Mouse (Mus musculus) lung, adult 2 months (tissue): Measurements from ENCODE around the gene Adcy10. TPM values are rescaled to one million over a fixed set of nuclear protein-coding genes. Genes with fewer than 3 reads are reported as not detected.

Source experiments
- DNase-seq: peaks from one replicate; pipeline ENCODE4 v3.0.0; 2022
- H3K4me1 ChIP-seq: fragments of 200-500 bp; 2 replicates; pipeline ENCODE4 v1.6.1; 2011; ENCODE audit warnings: low read length; ENCODE audit not compliant: control insufficient read depth, insufficient read depth
- H3K4me3 ChIP-seq: fragments of 200-500 bp; replicated peaks from 2 replicates; pipeline ENCODE3; 2011; ENCODE audit warnings: low read depth, mild to moderate bottlenecking, control low read depth, low read length; ENCODE audit errors: extremely low read depth
- CTCF ChIP-seq: fragments of 200-500 bp; IDR thresholded peaks from 2 replicates; pipeline ENCODE4 v1.5.1; 2011; ENCODE audit warnings: mild to moderate bottlenecking, low read length, control low read depth; ENCODE audit not compliant: insufficient read depth
- POLR2A ChIP-seq: fragments of 200-500 bp; IDR thresholded peaks from 2 replicates; pipeline ENCODE4 v1.6.1; 2011; ENCODE audit warnings: low read depth, mild to moderate bottlenecking, control low read depth, low read length, borderline replicate concordance; ENCODE audit errors: extremely low read depth
- WGBS: fragments of 180-500 bp; shearing (Covaris S2); methylation state at CpG from one replicate; pipeline ENCODE4 v1.1.7; 2018; 5-methylcytosine and 5-hydroxymethylcytosine counted together
- polyA plus RNA-seq: library from polyadenylated mRNA; depleted of rRNA; stranded (reverse); fragments of >200 nt; gene quantifications from 2 replicates; pipeline ENCODE4 v1.2.3, GENCODE M21; 2012

The Adcy10 gene
- polyA plus RNA-seq, 1 experiment: 0.14 TPM

GRCm38 (mm10) chr1:165506303-165506702 is 21.3 kb downstream of the Adcy10 start:
- 80% methylated on average over 6 of the region's 6 CpGs for WGBS
- no peak for DNase-seq
- no peak overlapping the region for H3K4me3 ChIP-seq
- no peak for TF ChIP-seq CTCF
- no peak for TF ChIP-seq POLR2A
- H3K4me1 ChIP-seq: peaks cover 5% of the 10 kb centered on the region; the same call in 1 of the 2 replicates

- DNase-seq: no peak
- no peak overlapping the region for H3K4me3 ChIP-seq
- 61% methylated on average over 6 of the region's 6 CpGs for WGBS
- no peaks in the 10 kb centered on the region for H3K4me1 ChIP-seq
- TF ChIP-seq CTCF (no peak), POLR2A (no peak)
Measured at GRCm38 (mm10) chr1:165510161-165510560, 25.2 kb downstream of the Adcy10 start.

- WGBS: 88% methylated on average over 7 of the region's 7 CpGs
- no peak overlapping the region for H3K4me3 ChIP-seq
Measured at GRCm38 (mm10) chr1:165520716-165521115, 35.7 kb downstream of the Adcy10 start.

GRCm38 (mm10) chr1:165536079-165536675 is 51.2 kb downstream of the Adcy10 start:
- Histone ChIP-seq H3K4me1 (no peaks in the 10 kb centered on the region), H3K4me3 (no peak overlapping the region)
- WGBS: 77% methylated on average over 12 of the region's 12 CpGs
- TF ChIP-seq CTCF: no peak
- TF ChIP-seq POLR2A: no peak
- DNase-seq: no peak

More at GRCm38 (mm10) chr1:165520716-165521115, 35.7 kb downstream of the Adcy10 start:
- DNase-seq: no peak
- H3K4me1 ChIP-seq: no peaks in the 10 kb centered on the region
- no peak for TF ChIP-seq POLR2A
- no peak for TF ChIP-seq CTCF

- 63% methylated on average over 5 of the region's 5 CpGs for WGBS
- TF ChIP-seq CTCF (no peak), POLR2A (no peak)
- Histone ChIP-seq H3K4me3 (no peak overlapping the region), H3K4me1 (no peaks in the 10 kb centered on the region)
- no peak for DNase-seq
Measured at GRCm38 (mm10) chr1:165537241-165537807, 52.3 kb downstream of the Adcy10 start.

- TF ChIP-seq CTCF (no peak), POLR2A (no peak)
- WGBS: 23% methylated on average over 2 of the region's 2 CpGs
- Histone ChIP-seq H3K4me3 (no peak overlapping the region), H3K4me1 (peaks cover 2% of the 10 kb centered on the region; the same call in 1 of the 2 replicates)
- DNase-seq: no peak
Measured at GRCm38 (mm10) chr1:165556711-165557110, 71.7 kb downstream of the Adcy10 start.

- Histone ChIP-seq H3K4me3 (no peak overlapping the region), H3K4me1 (peaks cover 2% of the 10 kb centered on the region; the same call in 1 of the 2 replicates)
- 81% methylated on average over 9 of the region's 9 CpGs for WGBS
- no peak for DNase-seq
- TF ChIP-seq POLR2A (no peak), CTCF (no peak)
Measured at GRCm38 (mm10) chr1:165559073-165559472, 74.1 kb downstream of the Adcy10 start.

- WGBS: 95% methylated on average over 4 of the region's 4 CpGs
- TF ChIP-seq CTCF (no peak), POLR2A (no peak)
- Histone ChIP-seq H3K4me3 (no peak overlapping the region), H3K4me1 (no peaks in the 10 kb centered on the region)
- no peak for DNase-seq
Measured at GRCm38 (mm10) chr1:165565283-165565682, 80.3 kb downstream of the Adcy10 start.

GRCm38 (mm10) chr1:165567466-165567865 is 82.5 kb downstream of the Adcy10 start:
- WGBS: 81% methylated on average over 7 of the region's 7 CpGs
- no peaks in the 10 kb centered on the region for H3K4me1 ChIP-seq
- TF ChIP-seq POLR2A (no peak), CTCF (no peak)
- DNase-seq: no peak
- H3K4me3 ChIP-seq: no peak overlapping the region

GRCm38 (mm10) chr1:165576005-165576404 is 91.0 kb downstream of the Adcy10 start:
- no peak overlapping the region for H3K4me3 ChIP-seq
- H3K4me1 ChIP-seq: no peaks in the 10 kb centered on the region
- DNase-seq: no peak
- 86% methylated on average over 4 of the region's 4 CpGs for WGBS
- TF ChIP-seq CTCF (no peak), POLR2A (no peak)
